Mouse (Mus musculus) gastrocnemius, postnatal 36 days (tissue): ENCODE data around the gene Nuak1. TPM values are rescaled to one million over a fixed set of nuclear protein-coding genes. Genes with fewer than 3 reads are reported as not detected.

ENCODE experiments used
- DNase-seq, 2 experiments: peaks; one replicate each; pipeline ENCODE4 v3.0.0; 2022
- intact Hi-C: fragments of 180-260 bp; cut with DNase I; formaldehyde crosslinking; loops from one replicate; pipeline ENCODE4 v1.15.1; 2025
- total RNA-seq, 2 experiments: library from RNA; stranded (reverse); gene quantifications; 2 replicates each; pipeline ENCODE4 v1.2.3; 2021

Gene Nuak1
- total RNA-seq, 2 experiments from 2014 or later = 13.5 to 18.9 TPM

- DNase-seq = no peak
- intact Hi-C loops = no loop called here
These were observed 53.1 kb downstream of the Nuak1 start for GRCm38 (mm10) chr10:84387338-84387737.

- intact Hi-C loops = no loop called here
- no peak for DNase-seq
These were observed 53.7 kb downstream of the Nuak1 start for GRCm38 (mm10) chr10:84386625-84387242.

GRCm38 (mm10) chr10:84386214-84386613 lies 54.2 kb downstream of the Nuak1 start:
- intact Hi-C loops = no loop called here

GRCm38 (mm10) chr10:84384761-84385160 lies 55.6 kb downstream of the Nuak1 start:
- intact Hi-C loops = no loop called here
- DNase-seq = no peak

More at GRCm38 (mm10) chr10:84386214-84386613, 54.2 kb downstream of the Nuak1 start:
- DNase-seq = no peak

- intact Hi-C loops = no loop called here
- DNase-seq = no peak
These were observed 57.2 kb downstream of the Nuak1 start for GRCm38 (mm10) chr10:84382900-84383883.

- intact Hi-C loops = no loop called here
- DNase-seq = no peak
These were observed 59.1 kb downstream of the Nuak1 start for GRCm38 (mm10) chr10:84381276-84381798.

- intact Hi-C loops = no loop called here
- DNase-seq = no peak
These were observed 61.0 kb downstream of the Nuak1 start for GRCm38 (mm10) chr10:84379366-84379765.

- intact Hi-C loops = no loop called here
- no peak for DNase-seq
These were observed 62.4 kb downstream of the Nuak1 start for GRCm38 (mm10) chr10:84377956-84378355.

GRCm38 (mm10) chr10:84376346-84376745 lies 64.1 kb downstream of the Nuak1 start:
- intact Hi-C loops = no loop called here
- no peak for DNase-seq

GRCm38 (mm10) chr10:84374996-84375395 lies 65.4 kb downstream of the Nuak1 start:
- intact Hi-C loops = no loop called here
- no peak for DNase-seq

- intact Hi-C loops = no loop called here
- no peak for DNase-seq
These were observed 66.9 kb downstream of the Nuak1 start for GRCm38 (mm10) chr10:84373476-84373875.

- intact Hi-C loops = no loop called here
- DNase-seq = no peak
These were observed 68.0 kb downstream of the Nuak1 start for GRCm38 (mm10) chr10:84372161-84373095.

- intact Hi-C loops = no loop called here
- no peak for DNase-seq
These were observed 68.7 kb downstream of the Nuak1 start for GRCm38 (mm10) chr10:84371681-84372160.

GRCm38 (mm10) chr10:84371230-84371629 lies 69.2 kb downstream of the Nuak1 start:
- intact Hi-C loops = no loop called here
- no peak for DNase-seq

- no peak for DNase-seq
- intact Hi-C loops = no loop called here
These were observed 70.6 kb downstream of the Nuak1 start for GRCm38 (mm10) chr10:84369646-84370314.

- no peak for DNase-seq
- intact Hi-C loops = no loop called here
These were observed 72.2 kb downstream of the Nuak1 start for GRCm38 (mm10) chr10:84368185-84368584.

- no peak for DNase-seq
- intact Hi-C loops = no loop called here
These were observed 75.1 kb downstream of the Nuak1 start for GRCm38 (mm10) chr10:84365166-84365865.

GRCm38 (mm10) chr10:84363833-84364232 lies 76.6 kb downstream of the Nuak1 start:
- DNase-seq = no peak
- intact Hi-C loops = no loop called here

- intact Hi-C loops = no loop called here
- DNase-seq = no peak
These were observed 79.4 kb downstream of the Nuak1 start for GRCm38 (mm10) chr10:84360953-84361352.
